Mouse (Mus musculus) CH12F3 (cell line): ENCODE measurements around the gene Lime1.

Experiments used
- in situ Hi-C: fragments of 300-500 bp; cut with MboI; formaldehyde crosslinking; loops from 2 replicates; pipeline ENCODE4 v1.14.3; 2020; ENCODE audit warnings: low sequenced_read_pairs

Gene Lime1

GRCm38 (mm10) chr2:181379778-181380177 lies at the start of gene Lime1:
Lime1 (plus strand) TSS chr2:181380078.
- in situ Hi-C loops = no loop called here

GRCm38 (mm10) chr2:181332542-181332941 lies 47.3 kb upstream of the Lime1 start:
- in situ Hi-C loops = loop anchor here (10.0 kb wide), 1 partner anchor 148 kb away; the partner anchor contains the start of gene Ppdpf

- in situ Hi-C loops = loop anchor here (10.0 kb wide), 1 partner anchor 149 kb away; the partner anchor contains the start of gene Ppdpf
Measured at GRCm38 (mm10) chr2:181334023-181334422, 45.9 kb upstream of the Lime1 start.

GRCm38 (mm10) chr2:181340426-181340825 lies 39.5 kb upstream of the Lime1 start:
- in situ Hi-C loops = no loop called here

- in situ Hi-C loops = no loop called here
Measured at GRCm38 (mm10) chr2:181342766-181343165, 37.1 kb upstream of the Lime1 start.

GRCm38 (mm10) chr2:181356780-181357179 lies 23.1 kb upstream of the Lime1 start:
- in situ Hi-C loops = no loop called here

- in situ Hi-C loops = no loop called here
Measured at GRCm38 (mm10) chr2:181363946-181364345, 15.9 kb upstream of the Lime1 start.

GRCm38 (mm10) chr2:181364487-181364859 lies 15.4 kb upstream of the Lime1 start:
- in situ Hi-C loops = no loop called here

GRCm38 (mm10) chr2:181364860-181365596 lies 14.8 kb upstream of the Lime1 start, which contains the start of the genes Zgpat and Arfrp1:
Zgpat (plus strand) TSS chr2:181364928.
Arfrp1 (minus strand) TSS chr2:181365404.
- in situ Hi-C loops = no loop called here

- in situ Hi-C loops = no loop called here
Measured at GRCm38 (mm10) chr2:181365655-181366075, 14.2 kb upstream of the Lime1 start.

- in situ Hi-C loops = no loop called here
Measured at GRCm38 (mm10) chr2:181370001-181370400, 9.9 kb upstream of the Lime1 start.

- in situ Hi-C loops = no loop called here
Measured at GRCm38 (mm10) chr2:181375787-181376186, 4.1 kb upstream of the Lime1 start.

- in situ Hi-C loops = no loop called here
Measured at GRCm38 (mm10) chr2:181377230-181377629, 2.6 kb upstream of the Lime1 start.

GRCm38 (mm10) chr2:181378701-181379100 lies 1.2 kb upstream of the Lime1 start:
- in situ Hi-C loops = no loop called here

GRCm38 (mm10) chr2:181380251-181380650 lies 373 bp downstream of the Lime1 start:
- in situ Hi-C loops = no loop called here

- in situ Hi-C loops = no loop called here
Measured at GRCm38 (mm10) chr2:181381107-181381506, 1.2 kb downstream of the Lime1 start.

GRCm38 (mm10) chr2:181381631-181382306 lies 1.9 kb downstream of the Lime1 start:
- in situ Hi-C loops = no loop called here

GRCm38 (mm10) chr2:181384463-181384862 lies 4.6 kb downstream of the Lime1 start:
- in situ Hi-C loops = no loop called here

- in situ Hi-C loops = no loop called here
Measured at GRCm38 (mm10) chr2:181384919-181385391, 5.1 kb downstream of the Lime1 start.

- in situ Hi-C loops = no loop called here
Measured at GRCm38 (mm10) chr2:181385885-181386284, 6.0 kb downstream of the Lime1 start.

- in situ Hi-C loops = no loop called here
Measured at GRCm38 (mm10) chr2:181386663-181387210, 6.9 kb downstream of the Lime1 start.
